Mouse (Mus musculus) embryo, embryonic 10 days (tissue): ENCODE data around the gene Donson.

Experiments used
- DNase-seq: peaks from one replicate; pipeline ENCODE4 v3.0.0-alpha.2; 2015; ENCODE audit warnings: low spot score

The Donson gene

DNA sequence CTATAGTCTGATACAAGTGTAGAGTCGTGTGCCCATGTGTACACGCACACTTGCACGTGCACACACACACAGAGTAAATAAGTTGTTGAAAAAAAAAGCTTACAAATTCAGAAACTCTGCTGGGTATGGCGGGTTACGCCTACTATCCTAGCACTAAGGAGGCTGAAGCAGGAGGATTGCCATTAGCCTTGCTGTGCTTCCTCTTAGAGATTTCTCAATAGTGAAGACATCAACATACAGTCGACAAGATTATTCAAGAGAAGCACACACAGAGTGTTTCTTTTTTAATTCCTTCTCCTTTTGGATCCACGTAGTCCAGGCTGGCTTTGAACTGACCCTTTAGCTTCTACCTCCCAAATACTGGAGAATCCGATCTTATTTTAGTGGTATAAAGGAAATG is 48.4 kb downstream of the Donson start:
- no peak for DNase-seq

DNA sequence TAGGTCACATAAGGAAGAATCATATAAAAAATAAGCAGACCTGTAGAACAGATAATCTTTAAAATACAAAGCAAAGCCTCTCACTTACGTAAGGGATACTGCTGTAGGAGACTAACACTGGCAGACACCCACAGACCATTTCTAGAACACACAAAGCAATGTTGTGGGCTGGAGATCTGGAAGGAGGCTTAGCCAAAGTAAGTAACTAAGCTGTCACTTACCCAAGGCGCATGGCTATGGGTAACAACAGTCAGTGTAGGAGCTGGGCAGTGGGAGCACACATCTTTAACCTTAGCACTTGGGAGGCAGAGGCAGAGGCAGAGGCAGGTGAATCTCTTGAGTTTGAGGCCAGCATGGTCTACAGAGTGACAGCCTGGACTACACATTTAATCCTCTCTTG is 48.9 kb downstream of the Donson start:
- no peak for DNase-seq

- DNase-seq, result no peak
These were observed 49.4 kb downstream of the Donson start for GRCm38 (mm10) chr16:91639161-91639560.

GRCm38 (mm10) chr16:91633641-91634040 is 54.9 kb downstream of the Donson start:
- DNase-seq, result no peak

DNA sequence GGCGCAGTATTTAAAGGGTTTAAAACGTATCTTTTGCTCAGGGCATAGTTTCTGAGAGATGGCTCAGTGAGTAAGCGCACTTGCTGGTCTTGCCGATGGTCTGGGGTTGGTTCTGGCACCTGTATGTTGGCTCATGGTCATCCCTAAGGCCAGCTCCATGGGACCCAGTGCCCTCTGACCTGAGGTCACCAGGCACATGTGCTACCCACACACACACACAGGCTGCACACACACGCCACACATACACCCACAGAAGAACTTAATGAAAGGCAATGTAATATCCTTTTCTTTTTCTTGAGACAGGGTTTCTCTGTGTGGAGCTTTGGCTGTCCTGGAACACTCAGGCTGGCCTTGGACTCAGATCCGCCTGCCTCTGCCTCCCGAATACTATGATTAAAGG is 55.6 kb downstream of the Donson start:
- DNase-seq, result no peak

- DNase-seq, result no peak
These were observed 56.1 kb downstream of the Donson start for GRCm38 (mm10) chr16:91632439-91632838.

GRCm38 (mm10) chr16:91630584-91630983 is 58.0 kb downstream of the Donson start:
- DNase-seq, result no peak

DNA sequence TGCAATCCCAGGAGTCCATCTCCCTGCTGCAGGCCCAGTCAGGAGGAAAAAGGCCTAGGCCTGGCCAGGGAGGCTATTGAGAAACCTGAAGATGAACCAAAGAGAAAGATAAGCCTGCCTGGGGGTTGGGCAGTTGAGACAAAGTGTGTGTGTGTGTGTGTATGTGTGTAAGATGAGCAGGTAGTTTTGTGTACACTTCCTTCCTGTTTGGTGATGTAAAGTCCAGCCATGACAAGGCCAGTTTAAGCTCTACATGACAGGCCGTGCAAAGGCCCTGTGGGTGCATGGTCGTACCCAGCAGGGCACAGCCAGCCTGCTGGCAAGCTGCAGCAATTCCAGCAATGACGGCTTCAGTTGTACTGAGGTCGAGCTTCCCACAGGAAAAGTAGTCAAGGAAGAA is 58.8 kb downstream of the Donson start:
- no peak for DNase-seq

- DNase-seq, result no peak
These were observed 59.9 kb downstream of the Donson start for GRCm38 (mm10) chr16:91628673-91629072.

DNA sequence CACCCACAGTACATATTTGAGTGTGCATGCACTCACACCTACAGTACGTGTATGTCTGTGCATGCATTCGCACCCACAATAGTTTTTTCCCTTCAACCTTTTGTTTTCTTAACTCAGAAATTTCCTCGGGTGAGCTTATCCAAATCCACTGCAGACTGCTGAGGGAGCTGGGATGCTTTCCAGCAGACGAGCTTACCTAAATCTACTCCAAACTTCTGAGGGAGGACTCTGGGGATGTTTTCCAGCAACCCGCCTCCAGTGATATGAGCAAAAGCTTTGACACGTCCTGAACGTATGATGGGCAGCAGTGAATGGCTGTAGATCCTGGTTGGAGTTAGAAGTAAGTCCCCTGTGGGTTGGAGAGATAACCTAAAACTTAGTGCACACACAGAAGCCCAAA is 60.7 kb downstream of the Donson start:
- DNase-seq, result no peak
